Mouse (Mus musculus): ENCODE results near the gene Exoc3. TPM values are rescaled to one million over a fixed set of nuclear protein-coding genes. Genes with fewer than 3 reads are reported as not detected.

Gene Exoc3
- polyA plus RNA-seq (2012; rRNA removed) = 36.1 and 45.6 TPM in 2 replicates

GRCm38 (mm10) chr13:74208317-74208985 lies at the start of gene Exoc3:
Exoc3 (minus strand) TSS chr13:74208732.
- Histone ChIP-seq H3K4me3 (ENCODE audit: control insufficient read depth, insufficient read depth, low read length) (peak within 1 kb of the TSS; percentile 99), H3K4me1 (replicated peaks; ENCODE audit: control insufficient read depth, insufficient read depth, low read length) (peaks cover 2% of the 10 kb centered on the region; the same call in 1 of the 2 replicates), H3K36me3 (ENCODE audit: control insufficient read depth, insufficient read depth, low read length) (no peaks in the 10 kb centered on the region; the same call in 1 of the 2 replicates), H3K27ac (ENCODE audit: control insufficient read depth, insufficient read depth, low read length) (peak within 1 kb of the TSS; percentile 89), H3K27me3 (ENCODE audit: control insufficient read depth, insufficient read depth, low read length) (no peaks in the 10 kb centered on the region)
- DNase-seq = peak; percentile 87
- WGBS = under 1% methylated on average over 39 of the region's 39 CpGs
- TF ChIP-seq POLR2A (IDR thresholded peaks at IDR 0.05; ENCODE audit: control insufficient read depth, extremely low read depth, insufficient read depth, low read length, poor library complexity) (peak; percentile 83; the same call in 1 of the 2 replicates), CTCF (IDR thresholded peaks at IDR 0.05; ENCODE audit: borderline replicate concordance, control insufficient read depth, extremely low read depth, insufficient read depth, low read length, poor library complexity) (0 out of 2 replicates have a peak, but pooled peaks have one; percentile 19)

GRCm38 (mm10) chr13:74246494-74246893 lies 38.0 kb upstream of the Exoc3 start:
- no peaks in the 10 kb centered on the region for H3K36me3 ChIP-seq (ENCODE audit: control insufficient read depth, insufficient read depth, low read length)
- no peak for TF ChIP-seq CTCF (IDR thresholded peaks at IDR 0.05; ENCODE audit: borderline replicate concordance, control insufficient read depth, extremely low read depth, insufficient read depth, low read length, poor library complexity)
- no peak for TF ChIP-seq POLR2A (IDR thresholded peaks at IDR 0.05; ENCODE audit: control insufficient read depth, extremely low read depth, insufficient read depth, low read length, poor library complexity)
- H3K27me3 ChIP-seq (ENCODE audit: control insufficient read depth, insufficient read depth, low read length) = no peaks in the 10 kb centered on the region
- no peaks in the 10 kb centered on the region for H3K4me1 ChIP-seq (replicated peaks; ENCODE audit: control insufficient read depth, insufficient read depth, low read length)
- H3K27ac ChIP-seq (ENCODE audit: control insufficient read depth, insufficient read depth, low read length) = no peak overlapping the region
- H3K4me3 ChIP-seq (ENCODE audit: control insufficient read depth, insufficient read depth, low read length) = no peak overlapping the region
- no peak for DNase-seq

GRCm38 (mm10) chr13:74245899-74246231 lies 37.3 kb upstream of the Exoc3 start:
- TF ChIP-seq POLR2A (IDR thresholded peaks at IDR 0.05; ENCODE audit: control insufficient read depth, extremely low read depth, insufficient read depth, low read length, poor library complexity) = no peak
- no peak for TF ChIP-seq CTCF (IDR thresholded peaks at IDR 0.05; ENCODE audit: borderline replicate concordance, control insufficient read depth, extremely low read depth, insufficient read depth, low read length, poor library complexity)
- Histone ChIP-seq H3K27ac (ENCODE audit: control insufficient read depth, insufficient read depth, low read length) (no peak overlapping the region), H3K4me1 (replicated peaks; ENCODE audit: control insufficient read depth, insufficient read depth, low read length) (no peaks in the 10 kb centered on the region), H3K36me3 (ENCODE audit: control insufficient read depth, insufficient read depth, low read length) (no peaks in the 10 kb centered on the region), H3K4me3 (ENCODE audit: control insufficient read depth, insufficient read depth, low read length) (no peak overlapping the region), H3K27me3 (ENCODE audit: control insufficient read depth, insufficient read depth, low read length) (no peaks in the 10 kb centered on the region)
- WGBS = 81% methylated on average over 4 of the region's 4 CpGs
- no peak for DNase-seq

- no peak for DNase-seq
- H3K4me1 ChIP-seq (replicated peaks; ENCODE audit: control insufficient read depth, insufficient read depth, low read length) = no peaks in the 10 kb centered on the region
- TF ChIP-seq CTCF (IDR thresholded peaks at IDR 0.05; ENCODE audit: borderline replicate concordance, control insufficient read depth, extremely low read depth, insufficient read depth, low read length, poor library complexity) = no peak
- no peak for TF ChIP-seq POLR2A (IDR thresholded peaks at IDR 0.05; ENCODE audit: control insufficient read depth, extremely low read depth, insufficient read depth, low read length, poor library complexity)
- WGBS = 61% methylated on average over 17 of the region's 17 CpGs
- H3K4me3 ChIP-seq (ENCODE audit: control insufficient read depth, insufficient read depth, low read length) = no peak overlapping the region
- no peak overlapping the region for H3K27ac ChIP-seq (ENCODE audit: control insufficient read depth, insufficient read depth, low read length)
- H3K27me3 ChIP-seq (ENCODE audit: control insufficient read depth, insufficient read depth, low read length) = no peaks in the 10 kb centered on the region
- H3K36me3 ChIP-seq (ENCODE audit: control insufficient read depth, insufficient read depth, low read length) = no peaks in the 10 kb centered on the region
These were observed 36.8 kb upstream of the Exoc3 start for GRCm38 (mm10) chr13:74245214-74245898.

- DNase-seq = no peak
- TF ChIP-seq POLR2A (IDR thresholded peaks at IDR 0.05; ENCODE audit: control insufficient read depth, extremely low read depth, insufficient read depth, low read length, poor library complexity) (no peak), CTCF (IDR thresholded peaks at IDR 0.05; ENCODE audit: borderline replicate concordance, control insufficient read depth, extremely low read depth, insufficient read depth, low read length, poor library complexity) (no peak)
- H3K27ac ChIP-seq (ENCODE audit: control insufficient read depth, insufficient read depth, low read length) = no peak overlapping the region
These were observed 29.0 kb upstream of the Exoc3 start for GRCm38 (mm10) chr13:74237574-74237973.

GRCm38 (mm10) chr13:74220659-74221058 lies 12.1 kb upstream of the Exoc3 start:
- H3K36me3 ChIP-seq (ENCODE audit: control insufficient read depth, insufficient read depth, low read length) = no peaks in the 10 kb centered on the region
- no peaks in the 10 kb centered on the region for H3K4me1 ChIP-seq (replicated peaks; ENCODE audit: control insufficient read depth, insufficient read depth, low read length)
- no peak overlapping the region for H3K4me3 ChIP-seq (ENCODE audit: control insufficient read depth, insufficient read depth, low read length)
- H3K27ac ChIP-seq (ENCODE audit: control insufficient read depth, insufficient read depth, low read length) = no peak overlapping the region
- no peak for TF ChIP-seq CTCF (IDR thresholded peaks at IDR 0.05; ENCODE audit: borderline replicate concordance, control insufficient read depth, extremely low read depth, insufficient read depth, low read length, poor library complexity)
- TF ChIP-seq POLR2A (IDR thresholded peaks at IDR 0.05; ENCODE audit: control insufficient read depth, extremely low read depth, insufficient read depth, low read length, poor library complexity) = no peak
- H3K27me3 ChIP-seq (ENCODE audit: control insufficient read depth, insufficient read depth, low read length) = no peaks in the 10 kb centered on the region
- 49% methylated on average over 1 of the region's 1 CpGs for WGBS
- DNase-seq = no peak

More at GRCm38 (mm10) chr13:74237574-74237973, 29.0 kb upstream of the Exoc3 start:
- H3K36me3 ChIP-seq (ENCODE audit: control insufficient read depth, insufficient read depth, low read length) = no peaks in the 10 kb centered on the region
- WGBS = 90% methylated on average over 7 of the region's 7 CpGs
- no peaks in the 10 kb centered on the region for H3K4me1 ChIP-seq (replicated peaks; ENCODE audit: control insufficient read depth, insufficient read depth, low read length)
- no peaks in the 10 kb centered on the region for H3K27me3 ChIP-seq (ENCODE audit: control insufficient read depth, insufficient read depth, low read length)
- H3K4me3 ChIP-seq (ENCODE audit: control insufficient read depth, insufficient read depth, low read length) = no peak overlapping the region
